Mouse (Mus musculus) adrenal gland (tissue): ENCODE measurements at regions not wholly inside any gene's neighbourhood (a gene's known extent, or its start where the extent isn't known, plus 50 kb on each side); places are given as distances from the start of the nearest gene placed in this dataset.

Source experiments
- intact Hi-C: fragments of 180-260 bp; cut with DNase I; formaldehyde crosslinking; loops from one replicate; pipeline ENCODE4 v1.15.1; 2025

- intact Hi-C loops, result no loop called here
Measured at GRCm38 (mm10) chr16:21358313-21358920, 64.5 kb upstream of the Vps8 start.

GRCm38 (mm10) chr16:21359459-21359858, 63.5 kb upstream of the Vps8 start:
- intact Hi-C loops, result no loop called here

- intact Hi-C loops, result no loop called here
Measured at GRCm38 (mm10) chr16:21361406-21361805, 61.5 kb upstream of the Vps8 start.

- intact Hi-C loops, result no loop called here
Measured at GRCm38 (mm10) chr16:21362663-21363367, 60.1 kb upstream of the Vps8 start.

GRCm38 (mm10) chr16:21364885-21365284, 58.0 kb upstream of the Vps8 start:
- intact Hi-C loops, result no loop called here

- intact Hi-C loops, result no loop called here
Measured at GRCm38 (mm10) chr16:21367449-21367848, 55.5 kb upstream of the Vps8 start.

GRCm38 (mm10) chr16:21368821-21369220, 54.1 kb upstream of the Vps8 start:
- intact Hi-C loops, result no loop called here

- intact Hi-C loops, result no loop called here
Measured at GRCm38 (mm10) chr16:21369569-21370512, 53.1 kb upstream of the Vps8 start.
